Mouse (Mus musculus): ENCODE data around the gene Drap1. TPM values are rescaled to one million over a fixed set of nuclear protein-coding genes. Genes with fewer than 3 reads are reported as not detected.
A peak's percentile ranks its signal among the peaks of the same experiment; 100 is the strongest.
"Not testable (repeated sequence)": the region's sequence is repeated elsewhere in the genome, so short reads cannot be mapped to it uniquely, and the experiment has no call there.

Gene Drap1
- polyA plus RNA-seq, 1 experiment = 195 TPM

- Histone ChIP-seq H3K4me1 (ENCODE audit: control insufficient read depth, insufficient read depth, low read length) (peaks cover 4% of the 10 kb centered on the region), H3K27ac (ENCODE audit: control insufficient read depth, insufficient read depth, low read depth, low read length, poor library complexity) (no peak overlapping the region), H3K4me3 (replicated peaks; ENCODE audit: control insufficient read depth, low read depth, low read length) (no peak overlapping the region)
- no peak for TF ChIP-seq CTCF (IDR thresholded peaks at IDR 0.05; ENCODE audit: control insufficient read depth, insufficient read depth, low read length)
- no peak for TF ChIP-seq POLR2A (IDR thresholded peaks at IDR 0.05; ENCODE audit: borderline replicate concordance, control insufficient read depth, low read depth, low read length)
- 84% methylated on average over 5 of the region's 5 CpGs for WGBS
Measured at GRCm38 (mm10) chr19:5411961-5412360, 12.8 kb downstream of the Drap1 start.

- H3K27ac ChIP-seq (ENCODE audit: control insufficient read depth, insufficient read depth, low read depth, low read length, poor library complexity) = no peak overlapping the region
- WGBS = 87% methylated on average over 5 of the region's 5 CpGs
- peaks cover 6% of the 10 kb centered on the region for H3K4me1 ChIP-seq (ENCODE audit: control insufficient read depth, insufficient read depth, low read length)
- TF ChIP-seq CTCF (IDR thresholded peaks at IDR 0.05; ENCODE audit: control insufficient read depth, insufficient read depth, low read length) (no peak), POLR2A (IDR thresholded peaks at IDR 0.05; ENCODE audit: borderline replicate concordance, control insufficient read depth, low read depth, low read length) (no peak)
- H3K4me3 ChIP-seq (replicated peaks; ENCODE audit: control insufficient read depth, low read depth, low read length) = no peak overlapping the region
Measured at GRCm38 (mm10) chr19:5410641-5411040, 14.1 kb downstream of the Drap1 start.

GRCm38 (mm10) chr19:5409068-5409467 lies 15.7 kb downstream of the Drap1 start:
- WGBS = 68% methylated on average over 5 of the region's 5 CpGs
- TF ChIP-seq CTCF (IDR thresholded peaks at IDR 0.05; ENCODE audit: control insufficient read depth, insufficient read depth, low read length) (no peak), POLR2A (IDR thresholded peaks at IDR 0.05; ENCODE audit: borderline replicate concordance, control insufficient read depth, low read depth, low read length) (no peak)
- H3K4me1 ChIP-seq (ENCODE audit: control insufficient read depth, insufficient read depth, low read length) = peaks cover 6% of the 10 kb centered on the region
- no peak overlapping the region for H3K4me3 ChIP-seq (replicated peaks; ENCODE audit: control insufficient read depth, low read depth, low read length)
- H3K27ac ChIP-seq (ENCODE audit: control insufficient read depth, insufficient read depth, low read depth, low read length, poor library complexity) = peak overlapping the region; percentile 67

GRCm38 (mm10) chr19:5408057-5409001 lies 16.4 kb downstream of the Drap1 start:
- no peak overlapping the region for H3K4me3 ChIP-seq (replicated peaks; ENCODE audit: control insufficient read depth, low read depth, low read length)
- peak overlapping the region; percentile 68 for H3K27ac ChIP-seq (ENCODE audit: control insufficient read depth, insufficient read depth, low read depth, low read length, poor library complexity)
- H3K4me1 ChIP-seq (ENCODE audit: control insufficient read depth, insufficient read depth, low read length) = peaks cover 6% of the 10 kb centered on the region
- 46% methylated on average over 13 of the region's 13 CpGs for WGBS
- no peak for TF ChIP-seq POLR2A (IDR thresholded peaks at IDR 0.05; ENCODE audit: borderline replicate concordance, control insufficient read depth, low read depth, low read length)
- TF ChIP-seq CTCF (IDR thresholded peaks at IDR 0.05; ENCODE audit: control insufficient read depth, insufficient read depth, low read length) = no peak

- TF ChIP-seq POLR2A (IDR thresholded peaks at IDR 0.05; ENCODE audit: borderline replicate concordance, control insufficient read depth, low read depth, low read length) (no peak), CTCF (IDR thresholded peaks at IDR 0.05; ENCODE audit: control insufficient read depth, insufficient read depth, low read length) (peak; percentile 83)
- H3K4me1 ChIP-seq (ENCODE audit: control insufficient read depth, insufficient read depth, low read length) = peaks cover 6% of the 10 kb centered on the region
Measured at GRCm38 (mm10) chr19:5407133-5407532, 17.6 kb downstream of the Drap1 start.

GRCm38 (mm10) chr19:5406531-5407126 lies 18.1 kb downstream of the Drap1 start:
- peak overlapping the region; percentile 66 for H3K4me3 ChIP-seq (replicated peaks; ENCODE audit: control insufficient read depth, low read depth, low read length)

More at GRCm38 (mm10) chr19:5407133-5407532, 17.6 kb downstream of the Drap1 start:
- peak overlapping the region; percentile 66 for H3K4me3 ChIP-seq (replicated peaks; ENCODE audit: control insufficient read depth, low read depth, low read length)
- 3% methylated on average over 7 of the region's 7 CpGs for WGBS
- peak overlapping the region; percentile 95 for H3K27ac ChIP-seq (ENCODE audit: control insufficient read depth, insufficient read depth, low read depth, low read length, poor library complexity)

GRCm38 (mm10) chr19:5405924-5406323 lies 18.9 kb downstream of the Drap1 start:
- H3K27ac ChIP-seq (ENCODE audit: control insufficient read depth, insufficient read depth, low read depth, low read length, poor library complexity) = peak overlapping the region; percentile 71
- TF ChIP-seq POLR2A (IDR thresholded peaks at IDR 0.05; ENCODE audit: borderline replicate concordance, control insufficient read depth, low read depth, low read length) (no peak), CTCF (IDR thresholded peaks at IDR 0.05; ENCODE audit: control insufficient read depth, insufficient read depth, low read length) (no peak)
- peaks cover 6% of the 10 kb centered on the region for H3K4me1 ChIP-seq (ENCODE audit: control insufficient read depth, insufficient read depth, low read length)
- peak overlapping the region; percentile 49 for H3K4me3 ChIP-seq (replicated peaks; ENCODE audit: control insufficient read depth, low read depth, low read length)
- 10% methylated on average over 7 of the region's 7 CpGs for WGBS

More at GRCm38 (mm10) chr19:5406531-5407126, 18.1 kb downstream of the Drap1 start:
- H3K4me1 ChIP-seq (ENCODE audit: control insufficient read depth, insufficient read depth, low read length) = not testable (repeated sequence)
- peak overlapping the region; percentile 95 for H3K27ac ChIP-seq (ENCODE audit: control insufficient read depth, insufficient read depth, low read depth, low read length, poor library complexity)
- WGBS = 3% methylated on average over 25 of the region's 25 CpGs
- peak; percentile 66; the same call in 1 of the 2 replicates for TF ChIP-seq POLR2A (IDR thresholded peaks at IDR 0.05; ENCODE audit: borderline replicate concordance, control insufficient read depth, low read depth, low read length)

GRCm38 (mm10) chr19:5402293-5402692 lies 22.5 kb downstream of the Drap1 start, which contains the start of gene Tsga10ip:
Tsga10ip (minus strand) TSS chr19:5402526.
- 88% methylated on average over 8 of the region's 8 CpGs for WGBS

GRCm38 (mm10) chr19:5401073-5401472 lies 23.7 kb downstream of the Drap1 start:
- WGBS = 75% methylated on average over 4 of the region's 4 CpGs
- H3K4me3 ChIP-seq (replicated peaks; ENCODE audit: control insufficient read depth, low read depth, low read length); H3K4me1 ChIP-seq (ENCODE audit: control insufficient read depth, insufficient read depth, low read length); H3K27ac ChIP-seq (ENCODE audit: control insufficient read depth, insufficient read depth, low read depth, low read length, poor library complexity): not testable (repeated sequence)

More at GRCm38 (mm10) chr19:5402293-5402692, 22.5 kb downstream of the Drap1 start, which contains the start of gene Tsga10ip:
- no peak within 1 kb of the TSS for H3K4me3 ChIP-seq (replicated peaks; ENCODE audit: control insufficient read depth, low read depth, low read length)
- peaks cover 2% of the 10 kb centered on the region; the same call in 1 of the 2 replicates for H3K4me1 ChIP-seq (ENCODE audit: control insufficient read depth, insufficient read depth, low read length)
- no peak within 1 kb of the TSS for H3K27ac ChIP-seq (ENCODE audit: control insufficient read depth, insufficient read depth, low read depth, low read length, poor library complexity)
- no peak for TF ChIP-seq POLR2A (IDR thresholded peaks at IDR 0.05; ENCODE audit: borderline replicate concordance, control insufficient read depth, low read depth, low read length)
- no peak for TF ChIP-seq CTCF (IDR thresholded peaks at IDR 0.05; ENCODE audit: control insufficient read depth, insufficient read depth, low read length)

Data from bone marrow, adult 2 months (tissue).